Mouse (Mus musculus) liver, embryonic 14.5 days (tissue): ENCODE results near the gene Abca2. TPM values are rescaled to one million over a fixed set of nuclear protein-coding genes. Genes with fewer than 3 reads are reported as not detected.

ENCODE experiments used
- ATAC-seq: fragments of 200-750 bp; cut with Nextera tagmentation; 2 replicates; pipeline ENCODE4 v1.8.0; 2017; ENCODE audit warnings: moderate number of reproducible peaks, mild to moderate bottlenecking, moderate library complexity; ENCODE audit not compliant: insufficient read depth
- DNase-seq, 3 experiments: peaks; one replicate each; pipeline ENCODE4 v3.0.0-alpha.2; 2012 to 2013; ENCODE audit warnings: low read depth in 3 of 3, low spot score in 3 of 3
- H3K27ac ChIP-seq: fragments of 300-500 bp; sonication (generic); 2 replicates; pipeline ENCODE4 v1.5.1; 2014; ENCODE audit warnings: moderate library complexity, mild to moderate bottlenecking, control low read depth, inconsistent platforms
- H3K27me3 ChIP-seq: fragments of 300-500 bp; sonication (generic); 2 replicates; pipeline ENCODE4 v1.6.1; 2014; ENCODE audit warnings: mild to moderate bottlenecking, low read length, moderate library complexity; ENCODE audit not compliant: control insufficient read depth, insufficient read depth
- H3K36me3 ChIP-seq: fragments of 300-500 bp; sonication (generic); replicated peaks from 2 replicates; pipeline ENCODE4 v1.6.1; 2014; ENCODE audit warnings: low read depth; ENCODE audit not compliant: control insufficient read depth, insufficient read depth
- H3K4me1 ChIP-seq, 2 experiments: fragments of 200-500 bp in 1 of 2; fragments of 300-500 bp in 1 of 2; sonication (generic) in 1 of 2; replicated peaks; 2 replicates each; pipeline ENCODE4 v1.6.1; 2012 to 2014; ENCODE audit warnings: antibody characterized with exemption in 1 of 2, inconsistent platforms in 1 of 2, low read length in 1 of 2; ENCODE audit not compliant: control insufficient read depth in 2 of 2, insufficient read depth in 2 of 2
- H3K4me2 ChIP-seq: fragments of 300-500 bp; sonication (generic); 2 replicates; pipeline ENCODE4 v1.6.1; 2014; ENCODE audit warnings: low read depth, mild to moderate bottlenecking, control low read depth, moderate library complexity
- H3K4me3 ChIP-seq, 2 experiments: fragments of 200-500 bp in 1 of 2; fragments of 300-500 bp in 1 of 2; sonication (generic) in 1 of 2; 2 replicates each; pipeline ENCODE4 v1.5.1; 2012 to 2014; ENCODE audit warnings: low read depth in 2 of 2, low read length in 2 of 2, mild to moderate bottlenecking in 2 of 2, control low read depth in 1 of 2, inconsistent platforms in 1 of 2, moderate library complexity in 1 of 2; ENCODE audit not compliant: insufficient read depth in 1 of 2
- H3K9ac ChIP-seq: fragments of 300-500 bp; sonication (generic); replicated peaks from 2 replicates; pipeline ENCODE4 v1.6.1; 2014; ENCODE audit warnings: mild to moderate bottlenecking, control low read depth, moderate library complexity
- H3K9me3 ChIP-seq: fragments of 300-500 bp; sonication (generic); 2 replicates; pipeline ENCODE4 v1.6.1; 2016; ENCODE audit warnings: low read length, mixed read lengths; ENCODE audit not compliant: control insufficient read depth
- CTCF ChIP-seq: IDR thresholded peaks from 2 replicates; pipeline ENCODE4 v1.5.1; 2016; ENCODE audit warnings: antibody characterized with exemption, low read depth, control low read depth
- EP300 ChIP-seq: IDR thresholded peaks from 2 replicates; pipeline ENCODE4 v1.6.1; 2016; ENCODE audit warnings: antibody characterized with exemption, low read depth
- WGBS: fragments of 180-500 bp; shearing (Covaris S2); extraction: QIAGEN DNeasy Blood & Tissue Kit; methylation state at CpG from one replicate; pipeline ENCODE4 v1.1.7; 2014; ENCODE audit not compliant: insufficient replicate concordance; 5-methylcytosine and 5-hydroxymethylcytosine counted together
- polyA plus RNA-seq, 2 experiments: library from polyadenylated mRNA; depleted of rRNA in 1 of 2; stranded (reverse) in 1 of 2; unstranded in 1 of 2; fragments of >200 nt; fragmentation: Nextera tagmentation in 1 of 2; extraction: Ambion mirVana in 1 of 2; gene quantifications; 2 replicates each; pipeline versions ENCODE4 v1.2.1 to v1.2.3; 2012 to 2014

The Abca2 gene
- polyA plus RNA-seq, 2 experiments: 0.91 to 2.5 TPM

DNA sequence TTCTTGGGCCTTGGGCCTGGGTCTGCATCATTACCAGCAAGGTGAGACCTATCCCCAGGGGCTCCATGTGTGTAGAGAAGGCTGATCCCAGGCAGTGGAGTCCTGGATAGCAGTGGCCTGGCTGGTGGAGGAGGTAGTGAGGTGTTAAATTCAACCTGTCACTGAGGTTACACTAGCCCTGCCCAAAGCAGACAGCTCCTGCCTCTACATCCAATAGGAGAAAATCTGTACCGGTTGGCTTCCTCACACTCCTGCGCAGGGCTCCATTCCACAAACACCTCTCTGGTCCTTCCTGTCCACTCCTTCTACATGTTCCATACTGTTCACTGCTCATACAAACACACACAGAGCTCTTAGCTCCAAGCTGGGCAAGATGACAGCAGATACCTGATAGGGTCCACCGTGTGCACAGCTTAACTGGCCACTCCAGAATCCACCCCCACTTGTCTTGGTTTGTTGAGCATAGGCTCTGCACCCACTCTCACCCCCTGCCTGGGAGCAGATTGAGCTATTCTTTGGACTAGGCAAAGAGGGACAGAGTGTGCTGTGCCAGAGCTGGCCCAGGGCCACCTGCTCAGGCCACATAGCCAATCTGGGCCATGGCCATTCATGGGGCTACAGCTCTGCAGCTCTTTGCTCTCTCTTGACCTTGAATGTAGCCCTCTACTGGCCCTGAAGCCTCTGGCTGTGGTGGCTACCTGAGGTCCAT lies 49.6 kb downstream of the Abca2 start:
- Histone ChIP-seq H3K4me3 (no peak overlapping the region), H3K4me2 (no peak overlapping the region), H3K36me3 (no peaks in the 10 kb centered on the region), H3K27me3 (no peaks in the 10 kb centered on the region), H3K9me3 (no peaks in the 10 kb centered on the region), H3K4me1 (no peaks in the 10 kb centered on the region), H3K9ac (no peak overlapping the region), H3K27ac (no peak overlapping the region)
- 77% methylated on average over 3 of the region's 3 CpGs for WGBS
- TF ChIP-seq EP300 (no peak), CTCF (no peak)
- ATAC-seq (no peak), DNase-seq (no peak)

DNA sequence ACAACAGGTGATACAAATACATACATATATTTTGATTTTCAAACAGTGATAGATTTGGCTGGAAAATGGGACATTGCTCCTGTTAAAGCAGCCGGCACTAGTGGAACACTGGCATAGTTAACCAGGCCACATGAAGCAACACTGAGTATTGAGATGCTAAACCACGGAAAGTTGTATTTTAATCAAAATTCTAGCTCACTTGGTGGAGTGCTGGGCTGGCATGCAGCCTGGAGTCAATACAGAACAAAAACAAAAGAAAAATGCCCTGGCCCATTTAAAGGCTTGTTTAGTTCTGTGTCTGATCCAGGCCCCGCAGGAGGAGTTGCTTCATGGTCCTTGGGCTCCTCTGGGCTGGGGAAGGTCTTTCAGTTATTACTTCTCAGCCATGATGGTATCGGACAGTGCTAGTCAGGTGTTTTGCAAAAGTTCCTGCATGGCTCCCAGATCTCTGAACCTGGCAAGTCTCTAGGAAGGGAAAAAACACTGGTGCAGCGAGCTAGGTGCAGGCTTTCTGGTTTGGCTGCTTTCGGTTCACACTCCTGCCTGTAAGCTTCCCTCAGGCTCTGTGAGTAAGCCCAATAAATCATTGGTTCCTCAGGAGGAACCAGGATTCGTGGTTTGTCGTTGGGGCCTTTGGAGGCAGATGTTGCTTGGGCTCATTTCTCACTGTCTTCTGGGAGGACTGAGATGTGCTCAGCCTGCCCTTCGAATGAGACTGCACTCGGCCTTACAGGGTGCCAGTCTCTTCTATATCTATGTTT lies 51.2 kb downstream of the Abca2 start:
- TF ChIP-seq EP300: no peak
- TF ChIP-seq CTCF: no peak
- no peaks in the 10 kb centered on the region for H3K27me3 ChIP-seq
- H3K27ac ChIP-seq: no peak overlapping the region
- DNase-seq (no peak), ATAC-seq (no peak)
- WGBS: 48% methylated on average over 10 of the region's 10 CpGs
- no peak overlapping the region for H3K4me2 ChIP-seq
- no peaks in the 10 kb centered on the region for H3K36me3 ChIP-seq
- H3K4me3 ChIP-seq: no peak overlapping the region
- H3K9ac ChIP-seq: no peak overlapping the region
- H3K9me3 ChIP-seq: no peaks in the 10 kb centered on the region
- no peaks in the 10 kb centered on the region for H3K4me1 ChIP-seq

DNA sequence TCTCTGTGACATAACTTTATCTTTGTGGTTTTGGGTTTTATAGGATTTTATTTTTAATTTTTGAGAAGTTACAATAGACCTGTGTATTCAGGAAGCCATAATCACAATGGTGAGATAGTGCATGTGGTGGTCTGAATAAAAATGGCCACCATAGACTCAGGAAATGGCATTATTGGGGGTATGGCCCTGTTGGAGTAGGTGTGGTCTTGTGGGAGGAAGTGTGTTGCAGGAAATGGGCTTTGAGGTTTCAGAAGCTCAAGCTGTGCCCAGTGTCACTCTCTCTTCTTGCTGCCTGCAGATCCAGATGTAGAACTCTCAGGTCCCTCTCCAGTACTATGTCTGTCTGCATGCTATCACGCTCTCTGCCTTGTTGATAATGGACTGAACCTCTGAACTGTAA lies 52.0 kb downstream of the Abca2 start:
- H3K9me3 ChIP-seq: no peaks in the 10 kb centered on the region
- no peaks in the 10 kb centered on the region for H3K27me3 ChIP-seq
- H3K4me2 ChIP-seq: no peak overlapping the region
- peaks cover 0 to 2% of the 10 kb centered on the region in 2 experiments; a peak in 2 of 4 replicates for H3K4me1 ChIP-seq
- no peak overlapping the region for H3K9ac ChIP-seq
- ATAC-seq (no peak), DNase-seq (no peak)
- H3K36me3 ChIP-seq: no peaks in the 10 kb centered on the region
- TF ChIP-seq EP300 (no peak), CTCF (no peak)
- H3K4me3 ChIP-seq: no peak overlapping the region
- H3K27ac ChIP-seq: no peak overlapping the region
- WGBS: 68% methylated on average over 1 of the region's 1 CpGs

DNA sequence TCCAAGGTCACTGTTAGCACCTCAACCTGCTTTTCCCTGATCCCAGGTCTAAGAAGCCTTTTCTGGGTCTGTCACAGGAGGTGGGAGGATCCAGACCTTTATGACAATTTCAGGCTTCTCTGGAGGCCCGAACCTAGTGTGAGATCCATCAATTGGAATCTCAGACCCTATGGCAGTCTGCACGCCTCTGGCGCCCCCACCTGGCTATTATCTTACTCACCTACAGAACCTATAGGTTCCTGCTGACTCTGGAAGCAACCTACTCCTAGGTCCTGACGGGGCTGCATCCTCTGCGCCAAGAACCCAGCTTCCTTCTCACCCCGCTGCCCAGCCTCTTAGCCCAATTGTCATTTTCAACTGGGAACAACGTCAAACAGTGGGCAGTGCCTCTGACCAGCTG lies 54.5 kb downstream of the Abca2 start:
- Histone ChIP-seq H3K27me3 (no peaks in the 10 kb centered on the region), H3K4me1 (peaks cover 0 to 15% of the 10 kb centered on the region in 2 experiments; a peak in 2 of 4 replicates), H3K9me3 (no peaks in the 10 kb centered on the region), H3K36me3 (no peaks in the 10 kb centered on the region), H3K9ac (no peak overlapping the region), H3K4me2 (no peak overlapping the region), H3K4me3 (no peak overlapping the region), H3K27ac (no peak overlapping the region)
- DNase-seq (no peak), ATAC-seq (no peak)
- 13% methylated on average over 7 of the region's 7 CpGs for WGBS
- TF ChIP-seq CTCF (peak; percentile 69), EP300 (no peak)

DNA sequence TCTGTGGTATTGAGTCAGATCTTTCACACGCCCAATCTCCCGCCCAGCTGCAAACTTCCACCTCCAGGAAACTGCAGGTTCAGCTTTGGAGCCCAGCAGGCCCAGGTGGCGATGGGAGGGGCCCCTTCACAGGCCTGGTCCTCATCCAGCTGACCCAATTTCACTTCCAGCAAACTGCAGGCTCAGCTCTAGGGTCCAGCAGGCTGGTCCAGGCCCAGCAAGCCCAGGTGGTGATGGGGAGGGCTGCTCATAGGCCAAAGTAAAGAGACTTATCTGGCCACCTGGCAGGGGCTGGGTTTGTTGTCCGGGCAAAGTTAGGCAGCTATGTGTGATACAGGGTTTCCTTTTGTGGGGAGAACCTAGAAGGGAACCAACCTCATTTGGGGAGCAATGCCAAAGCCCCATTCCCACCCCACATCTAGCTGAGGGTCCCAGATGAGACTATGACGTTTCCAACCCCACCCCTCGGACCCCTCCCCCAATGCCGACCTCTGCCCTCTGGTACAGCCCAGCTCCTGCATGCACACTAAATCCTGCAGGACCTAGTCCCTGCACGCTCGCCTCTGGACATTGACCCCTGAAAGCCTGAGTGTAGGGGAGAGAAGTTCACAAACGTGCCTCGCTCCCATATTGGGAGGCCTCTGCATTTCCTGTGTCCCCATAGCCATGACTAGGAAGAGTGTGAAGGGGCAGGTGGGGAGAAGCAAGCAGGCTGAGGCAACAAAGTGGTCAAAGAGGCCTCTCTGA lies 56.6 kb downstream of the Abca2 start:
- no peak overlapping the region for H3K9ac ChIP-seq
- H3K27me3 ChIP-seq: no peaks in the 10 kb centered on the region
- peaks cover 0 to 20% of the 10 kb centered on the region in 2 experiments; a peak in 2 of 4 replicates for H3K4me1 ChIP-seq
- H3K9me3 ChIP-seq: no peaks in the 10 kb centered on the region
- no peak overlapping the region for H3K27ac ChIP-seq
- 56% methylated on average over 11 of the region's 11 CpGs for WGBS
- no peak overlapping the region for H3K4me3 ChIP-seq
- H3K4me2 ChIP-seq: no peak overlapping the region
- DNase-seq (no peak), ATAC-seq (peak; percentile 66)
- no peaks in the 10 kb centered on the region for H3K36me3 ChIP-seq
- no peak for TF ChIP-seq CTCF
